In the genomic region with DNA sequence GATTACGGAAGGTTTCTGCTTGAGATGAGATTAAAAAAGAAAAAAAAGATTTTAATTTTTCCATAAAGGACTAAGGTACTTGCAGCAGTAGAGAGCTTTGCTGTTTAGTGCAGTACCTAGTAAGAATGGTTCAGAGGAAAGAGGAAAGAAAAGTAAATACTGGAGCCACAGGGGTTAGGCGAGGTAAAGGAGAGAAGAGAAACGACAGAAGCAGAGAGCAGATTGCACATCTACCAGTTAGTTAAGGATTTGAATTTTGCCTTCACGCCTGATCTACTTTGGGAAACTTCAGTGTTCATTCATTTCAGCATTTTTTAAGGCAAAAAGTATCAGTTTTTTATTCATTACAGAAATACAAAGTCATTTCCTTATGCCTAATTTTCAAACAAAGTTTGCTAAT, we compare ENCODE assay signal across 26 mouse cellular contexts.
"Had no signal": no experiment of that assay in that cellular context is flagged by ENCODE, and none has a peak within 500 bp of the region (broad histone marks: within the 10 kb centered on the region; RNA-seq: fewer than 3 reads in every experiment).

No protein-coding gene starts in this region.

- H3K9me3 ChIP-seq: heart, embryonic 10.5 days; heart, embryonic 12.5 days; hindbrain, embryonic 10.5 days; hindbrain, embryonic 12.5 days; intestine, embryonic 15.5 days; limb, embryonic 10.5 days; limb, embryonic 12.5 days; liver, embryonic 13.5 days; liver, embryonic 15.5 days had no signal

- H3K27me3 ChIP-seq: heart, embryonic 12.5 days; hindbrain, embryonic 12.5 days; intestine, embryonic 15.5 days; limb, embryonic 12.5 days; liver, embryonic 13.5 days; liver, embryonic 15.5 days had no signal

- H3K27ac ChIP-seq: gastrocnemius, adult 2 months; heart, embryonic 10.5 days; hindbrain, embryonic 10.5 days; hindbrain, embryonic 12.5 days; hindbrain, embryonic 14.5 days; intestine, embryonic 15.5 days; layer of hippocampus, adult 2 months; limb, embryonic 10.5 days; limb, embryonic 12.5 days; liver, embryonic 13.5 days; liver, embryonic 15.5 days had no signal

- H3K4me2 ChIP-seq: heart, embryonic 12.5 days; hindbrain, embryonic 12.5 days; hindbrain, embryonic 14.5 days; intestine, embryonic 15.5 days; limb, embryonic 12.5 days; liver, embryonic 11.5 days; liver, embryonic 13.5 days; liver, embryonic 15.5 days had no signal

- H3K4me3 ChIP-seq: gastrocnemius, adult 2 months; heart, embryonic 10.5 days; heart, embryonic 12.5 days; hindbrain, embryonic 10.5 days; hindbrain, embryonic 12.5 days; intestine, embryonic 15.5 days; layer of hippocampus, adult 2 months; limb, embryonic 10.5 days; limb, embryonic 12.5 days; liver, embryonic 13.5 days; liver, embryonic 15.5 days had no signal

- DNase-seq: gastrocnemius, adult 2 months; gastrocnemius, postnatal 10 days; gastrocnemius, postnatal 25 days; heart, adult 18-20 months; heart, postnatal 10 days; heart, postnatal 4 days; kidney, adult 18-20 months; kidney, postnatal 10 days; kidney, postnatal 25 days; kidney, postnatal 4 days; liver; liver, embryonic 13.5 days had no signal

- H3K9ac ChIP-seq: heart, embryonic 12.5 days; hindbrain, embryonic 12.5 days; hindbrain, embryonic 14.5 days; intestine, embryonic 15.5 days; limb, embryonic 12.5 days; liver, embryonic 13.5 days; liver, embryonic 15.5 days had no signal

- H3K4me1 ChIP-seq: heart, embryonic 10.5 days; heart, embryonic 12.5 days; hindbrain, embryonic 10.5 days; intestine, embryonic 15.5 days; limb, embryonic 10.5 days; limb, embryonic 12.5 days; liver, embryonic 13.5 days; liver, embryonic 15.5 days had no signal

- H3K36me3 ChIP-seq: heart, embryonic 10.5 days; heart, embryonic 12.5 days; hindbrain, embryonic 10.5 days; hindbrain, embryonic 12.5 days; intestine, embryonic 15.5 days; limb, embryonic 10.5 days; limb, embryonic 12.5 days; liver, embryonic 13.5 days; liver, embryonic 15.5 days had no signal

- ATAC-seq: hindbrain, embryonic 16.5 days; inflammation-experienced regulatory T-cells, adult 6 months; intestine, embryonic 15.5 days; intestine, postnatal 0 days had no signal
